Mouse (Mus musculus): ENCODE results near the gene Slc18a2.

Gene Slc18a2

GRCm38 (mm10) chr19:59336655-59337054 lies 76.0 kb downstream of the Slc18a2 start:
- TF ChIP-seq GATA4 (IDR thresholded peaks at IDR 0.05; ENCODE audit: insufficient replicate concordance, low read length): no peak

GRCm38 (mm10) chr19:59337872-59338681 lies 77.4 kb downstream of the Slc18a2 start:
- TF ChIP-seq GATA4 (IDR thresholded peaks at IDR 0.05; ENCODE audit: insufficient replicate concordance, low read length): no peak

GRCm38 (mm10) chr19:59339908-59340307 lies 79.2 kb downstream of the Slc18a2 start:
- TF ChIP-seq GATA4 (IDR thresholded peaks at IDR 0.05; ENCODE audit: insufficient replicate concordance, low read length): no peak

GRCm38 (mm10) chr19:59342964-59343363 lies 82.3 kb downstream of the Slc18a2 start:
- no peak for TF ChIP-seq GATA4 (IDR thresholded peaks at IDR 0.05; ENCODE audit: insufficient replicate concordance, low read length)

- no peak for TF ChIP-seq GATA4 (IDR thresholded peaks at IDR 0.05; ENCODE audit: insufficient replicate concordance, low read length)
These were observed 83.6 kb downstream of the Slc18a2 start for GRCm38 (mm10) chr19:59344304-59344711.

- TF ChIP-seq GATA4 (IDR thresholded peaks at IDR 0.05; ENCODE audit: insufficient replicate concordance, low read length): no peak
These were observed 84.5 kb downstream of the Slc18a2 start for GRCm38 (mm10) chr19:59345081-59345657.
